Mouse (Mus musculus) stomach, postnatal 0 days (tissue): Measurements from ENCODE around the gene Chd4.

Source experiments
- CTCF ChIP-seq: IDR thresholded peaks from 2 replicates; pipeline ENCODE4 v1.5.1; 2016; ENCODE audit warnings: antibody characterized with exemption, low read depth, mild to moderate bottlenecking, moderate library complexity
- EP300 ChIP-seq: optimal IDR thresholded peaks from 2 replicates; pipeline ENCODE3; 2016; ENCODE audit warnings: antibody characterized with exemption

- TF ChIP-seq CTCF (peak; percentile 74), EP300 (no peak)
Observed at GRCm38 (mm10) chr6:125145001-125145400, 49.2 kb downstream of the Chd4 start, which contains the start of gene Iffo1.
